Mouse (Mus musculus): ENCODE results near the gene 2810004N23Rik. TPM values are rescaled to one million over a fixed set of nuclear protein-coding genes. Genes with fewer than 3 reads are reported as not detected.

2810004N23Rik gene
- 36.2 and 36.3 TPM in 2 replicates for polyA plus RNA-seq (2012; rRNA removed)

DNA sequence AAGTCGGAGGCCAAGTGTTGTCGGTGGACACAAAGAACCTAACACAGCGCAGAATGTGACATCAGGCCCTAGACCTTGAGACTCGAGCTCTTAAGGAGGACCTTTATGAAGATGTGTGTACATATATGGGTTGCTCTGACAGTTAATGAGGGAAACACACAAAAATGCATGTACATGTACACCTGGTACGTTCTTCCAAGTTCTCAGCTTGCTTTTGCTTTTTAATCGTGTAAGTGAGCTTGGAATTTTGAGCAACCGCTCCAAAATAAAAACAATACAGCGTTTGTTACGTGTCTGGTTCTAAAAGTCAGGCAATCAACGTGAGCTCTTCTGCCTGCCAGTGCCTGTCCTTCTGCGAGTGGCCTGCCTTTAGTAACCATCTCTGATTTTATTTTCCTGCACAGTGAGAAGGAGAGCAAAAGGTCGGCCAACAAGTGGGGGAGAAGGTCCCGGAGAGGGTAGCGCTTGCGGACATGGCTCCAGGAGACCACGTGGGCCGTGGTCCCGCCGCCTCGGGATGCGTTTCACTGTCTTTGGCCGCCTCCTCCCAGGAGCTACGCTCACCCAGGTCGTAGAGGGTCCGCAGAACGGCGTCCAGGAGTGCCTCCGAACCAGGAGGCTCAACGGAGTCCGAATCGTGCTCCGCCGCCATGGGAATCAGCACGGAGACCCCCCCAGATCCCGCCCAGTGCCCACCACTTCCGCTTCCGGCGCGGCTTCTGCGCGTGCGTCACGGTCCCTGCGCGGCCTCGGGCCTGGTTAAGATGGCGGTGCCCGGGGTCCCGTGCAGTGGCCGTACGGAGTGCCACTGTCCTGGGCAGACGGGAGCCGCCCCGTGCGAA is at the start of gene 2810004N23Rik, which contains the start of gene Gnpat:
2810004N23Rik (minus strand) TSS at position 800 of the 842 bp plus-strand sequence.
Gnpat (plus strand) TSS at position 713 of the 842 bp plus-strand sequence.

GRCm38 (mm10) chr8:124897386-124898250 is 34.7 kb upstream of the 2810004N23Rik start, which contains the start of the genes Exoc8 and Sprtn:
Exoc8 (minus strand) TSS chr8:124897705.
Sprtn (plus strand) TSS chr8:124897886.

GRCm38 (mm10) chr8:124792708-124793107 is 70.2 kb downstream of the 2810004N23Rik start, which contains the start of gene Trim67:
Trim67 (plus strand) TSS chr8:124793092.

Other genes with a start within 250 kb of the 2810004N23Rik start
- 40.7 and 49.2 TPM in 2 replicates for gene 2310022B05Rik, start 199.8 kb downstream of the 2810004N23Rik start, polyA plus RNA-seq (2012; rRNA removed)
- gene Ttc13, start 141.1 kb downstream of the 2810004N23Rik start, polyA plus RNA-seq (2012; rRNA removed): 36.8 and 46.2 TPM in 2 replicates
- 36.0 and 40.5 TPM in 2 replicates for gene Arv1, start 141.0 kb downstream of the 2810004N23Rik start, polyA plus RNA-seq (2012; rRNA removed)
- gene Fam89a, start 111.3 kb downstream of the 2810004N23Rik start, polyA plus RNA-seq (2012; rRNA removed): 0.68 and 3.3 TPM in 2 replicates
- 6.9 and 7.7 TPM in 2 replicates for gene Trim67, start 70.0 kb downstream of the 2810004N23Rik start, polyA plus RNA-seq (2012; rRNA removed)
- 113 and 122 TPM in 2 replicates for gene Gnpat, start 87 bp downstream of the 2810004N23Rik start, polyA plus RNA-seq (2012; rRNA removed)
- 8.9 and 12.1 TPM in 2 replicates for gene Exoc8, start 34.6 kb upstream of the 2810004N23Rik start, polyA plus RNA-seq (2012; rRNA removed)
- 16.7 and 17.8 TPM in 2 replicates for gene Sprtn, start 34.8 kb upstream of the 2810004N23Rik start, polyA plus RNA-seq (2012; rRNA removed)
- 36.7 and 40.5 TPM in 2 replicates for gene Egln1, start 86.2 kb upstream of the 2810004N23Rik start, polyA plus RNA-seq (2012; rRNA removed)
- gene Tsnax, start 149.9 kb upstream of the 2810004N23Rik start, polyA plus RNA-seq (2012; rRNA removed): 120 and 121 TPM in 2 replicates
- 1.4 and 1.5 TPM in 2 replicates for gene Disc1, start 191.1 kb upstream of the 2810004N23Rik start, polyA plus RNA-seq (2012; rRNA removed)